In genomic region chr11:53591116-53591515, GRCm38 (mm10) we compare ENCODE assay signal across 51 mouse cellular contexts. TPM values are rescaled to one million over a fixed set of nuclear protein-coding genes. Genes with fewer than 3 reads are reported as not detected.
"Had no signal": no experiment of that assay in that cellular context is flagged by ENCODE, and none has a peak within 500 bp of the region (broad histone marks: within the 10 kb centered on the region; RNA-seq: fewer than 3 reads in every experiment).

No protein-coding gene starts in this region.

- DNase-seq: heart, postnatal 10 days; heart, postnatal 14 days; heart, postnatal 36 days; heart, postnatal 4 days; kidney, adult 11 months; kidney, adult 18-20 months; kidney, adult 2 months; kidney, adult 8-10 months; kidney, adult 9 months; kidney, postnatal 10 days; kidney, postnatal 14 days; kidney, postnatal 25 days; kidney, postnatal 36 days; kidney, postnatal 4 days; layer of hippocampus, adult 9-11 months; layer of hippocampus, postnatal 36 days had no signal

- H3K36me3 ChIP-seq: intestine, embryonic 15.5 days had no signal

- H3K4me3 ChIP-seq: heart, embryonic 12.5 days; heart, embryonic 13.5 days; heart, embryonic 15.5 days; hindbrain, embryonic 10.5 days; hindbrain, embryonic 12.5 days; hindbrain, embryonic 13.5 days; hindbrain, embryonic 15.5 days; intestine, embryonic 15.5 days; kidney, embryonic 15.5 days; layer of hippocampus, adult 2 months; left cerebral cortex, adult 2 months had no signal

- ATAC-seq: hindbrain, embryonic 16.5 days; hindbrain, postnatal 0 days; intestine, embryonic 15.5 days; intestine, embryonic 16.5 days; intestine, postnatal 0 days had no signal

- H3K27ac ChIP-seq: heart, embryonic 13.5 days; heart, embryonic 15.5 days; hindbrain, embryonic 10.5 days; hindbrain, embryonic 12.5 days; hindbrain, embryonic 13.5 days; hindbrain, embryonic 14.5 days; hindbrain, embryonic 15.5 days; hindbrain, postnatal 0 days; intestine, embryonic 15.5 days; kidney, embryonic 15.5 days; kidney, postnatal 0 days; layer of hippocampus, adult 2 months; left cerebral cortex, adult 2 months had no signal

- H3K27me3 ChIP-seq: heart, embryonic 12.5 days; heart, embryonic 13.5 days; heart, embryonic 15.5 days; hindbrain, embryonic 12.5 days; hindbrain, embryonic 13.5 days; hindbrain, embryonic 15.5 days; intestine, embryonic 15.5 days; kidney, embryonic 15.5 days had no signal

- H3K4me2 ChIP-seq: heart, embryonic 15.5 days; hindbrain, embryonic 12.5 days; hindbrain, embryonic 13.5 days; hindbrain, embryonic 14.5 days; hindbrain, embryonic 15.5 days; intestine, embryonic 15.5 days; kidney, embryonic 15.5 days had no signal

- H3K9me3 ChIP-seq: heart, embryonic 12.5 days; heart, embryonic 13.5 days; heart, embryonic 15.5 days; hindbrain, embryonic 10.5 days; hindbrain, embryonic 12.5 days; hindbrain, embryonic 13.5 days; hindbrain, embryonic 15.5 days; intestine, embryonic 15.5 days; kidney, embryonic 15.5 days had no signal

- H3K4me1 ChIP-seq: heart, embryonic 12.5 days; heart, embryonic 13.5 days; hindbrain, embryonic 10.5 days; hindbrain, embryonic 12.5 days; hindbrain, embryonic 13.5 days; hindbrain, embryonic 15.5 days; intestine, embryonic 15.5 days; kidney, embryonic 15.5 days had no signal

- H3K9ac ChIP-seq: heart, embryonic 12.5 days; heart, embryonic 13.5 days; heart, embryonic 15.5 days; hindbrain, embryonic 12.5 days; hindbrain, embryonic 13.5 days; hindbrain, embryonic 14.5 days; hindbrain, embryonic 15.5 days; intestine, embryonic 15.5 days; kidney, embryonic 15.5 days had no signal

RNA-seq across cellular contexts. Expression of gene Il4, which starts 27.4 kb away (rescaled TPM):
- total RNA-seq: heart, postnatal 10 days; heart, postnatal 14 days; heart, postnatal 25 days; heart, postnatal 36 days; heart, postnatal 4 days; hindbrain, postnatal 0 days; layer of hippocampus, adult 18-20 months; layer of hippocampus, adult 2 months; layer of hippocampus, adult 8-10 months; layer of hippocampus, postnatal 10 days; layer of hippocampus, postnatal 14 days; layer of hippocampus, postnatal 25 days; layer of hippocampus, postnatal 36 days; left cerebral cortex, adult 18-20 months; left cerebral cortex, adult 2 months had no signal
- polyA plus RNA-seq: heart, postnatal 0 days; kidney, adult 2 months; large intestine, adult 2 months had no signal

RNA-seq across cellular contexts. Expression of gene Il13, which starts 43.4 kb away (rescaled TPM):
- total RNA-seq: heart, postnatal 10 days; heart, postnatal 14 days; heart, postnatal 25 days; heart, postnatal 36 days; heart, postnatal 4 days; hematopoietic stem cell, adult 5-6 weeks; hindbrain, postnatal 0 days; layer of hippocampus, adult 18-20 months; layer of hippocampus, adult 2 months; layer of hippocampus, adult 8-10 months; layer of hippocampus, postnatal 10 days; layer of hippocampus, postnatal 14 days; layer of hippocampus, postnatal 25 days; layer of hippocampus, postnatal 36 days; left cerebral cortex, adult 18-20 months; left cerebral cortex, adult 2 months; left cerebral cortex, adult 8-10 months had no signal
- polyA plus RNA-seq: heart, embryonic 11.5 days; heart, embryonic 12.5 days; heart, embryonic 13.5 days; heart, embryonic 14.5 days; heart, embryonic 15.5 days; heart, postnatal 0 days; hindbrain, embryonic 10.5 days; hindbrain, embryonic 11.5 days; hindbrain, embryonic 12.5 days; hindbrain, embryonic 13.5 days; hindbrain, embryonic 14.5 days; hindbrain, embryonic 15.5 days; hindbrain, embryonic 16.5 days; hindbrain, postnatal 0 days; inflammation-experienced regulatory T-cells, adult 6 months; intestine, embryonic 14.5 days; intestine, embryonic 15.5 days; intestine, embryonic 16.5 days; intestine, postnatal 0 days; kidney, adult 2 months; kidney, embryonic 14.5 days; kidney, embryonic 15.5 days; kidney, embryonic 16.5 days; kidney, postnatal 0 days had no signal
